Mouse (Mus musculus): ENCODE results near the gene Htr2a. TPM values are rescaled to one million over a fixed set of nuclear protein-coding genes. Genes with fewer than 3 reads are reported as not detected.
A peak's percentile ranks its signal among the peaks of the same experiment; 100 is the strongest.

Gene Htr2a
- polyA plus RNA-seq (2012; rRNA removed) = 0.31 TPM in 2 replicates

- 1% methylated on average over 20 of the region's 20 CpGs for WGBS
- TF ChIP-seq CTCF (IDR thresholded peaks at IDR 0.05; ENCODE audit: insufficient read depth, low read length) = no peak
- TF ChIP-seq POLR2A (IDR thresholded peaks at IDR 0.05; ENCODE audit: borderline replicate concordance, extremely low read depth, low read depth, low read length) = no peak
- DNase-seq = no peak
- peaks cover 2% of the 10 kb centered on the region; the same call in 1 of the 2 replicates for H3K4me1 ChIP-seq (ENCODE audit: control insufficient read depth, insufficient read depth, low read length)
- peak within 1 kb of the TSS; percentile 42 for H3K4me3 ChIP-seq (replicated peaks; ENCODE audit: extremely low read depth, low read depth, low read length)
Observed at GRCm38 (mm10) chr14:74640819-74641381, at the start of gene Htr2a. TSS of gene Htr2a (plus strand) at chr14:74640840.

- no peak for TF ChIP-seq CTCF (IDR thresholded peaks at IDR 0.05; ENCODE audit: insufficient read depth, low read length)
- 73% methylated on average over 5 of the region's 5 CpGs for WGBS
- H3K4me1 ChIP-seq (ENCODE audit: control insufficient read depth, insufficient read depth, low read length) = no peaks in the 10 kb centered on the region
- H3K4me3 ChIP-seq (replicated peaks; ENCODE audit: extremely low read depth, low read depth, low read length) = no peak overlapping the region
- DNase-seq = no peak
Observed at GRCm38 (mm10) chr14:74601333-74602087, 39.1 kb upstream of the Htr2a start.

GRCm38 (mm10) chr14:74602543-74602942 is 38.1 kb upstream of the Htr2a start:
- peak; percentile 30 for DNase-seq
- TF ChIP-seq CTCF (IDR thresholded peaks at IDR 0.05; ENCODE audit: insufficient read depth, low read length) (peak; percentile 75), POLR2A (IDR thresholded peaks at IDR 0.05; ENCODE audit: borderline replicate concordance, extremely low read depth, low read depth, low read length) (no peak)
- WGBS = 30% methylated on average over 7 of the region's 7 CpGs
- Histone ChIP-seq H3K4me3 (replicated peaks; ENCODE audit: extremely low read depth, low read depth, low read length) (no peak overlapping the region), H3K4me1 (ENCODE audit: control insufficient read depth, insufficient read depth, low read length) (no peaks in the 10 kb centered on the region)

GRCm38 (mm10) chr14:74603131-74603766 is 37.4 kb upstream of the Htr2a start:
- no peak for TF ChIP-seq CTCF (IDR thresholded peaks at IDR 0.05; ENCODE audit: insufficient read depth, low read length)
- DNase-seq = no peak
- no peaks in the 10 kb centered on the region for H3K4me1 ChIP-seq (ENCODE audit: control insufficient read depth, insufficient read depth, low read length)
- no peak overlapping the region for H3K4me3 ChIP-seq (replicated peaks; ENCODE audit: extremely low read depth, low read depth, low read length)
- 72% methylated on average over 7 of the region's 7 CpGs for WGBS

GRCm38 (mm10) chr14:74611326-74611725 is 29.3 kb upstream of the Htr2a start:
- TF ChIP-seq POLR2A (IDR thresholded peaks at IDR 0.05; ENCODE audit: borderline replicate concordance, extremely low read depth, low read depth, low read length) = no peak
- TF ChIP-seq CTCF (IDR thresholded peaks at IDR 0.05; ENCODE audit: insufficient read depth, low read length) = no peak
- no peak overlapping the region for H3K4me3 ChIP-seq (replicated peaks; ENCODE audit: extremely low read depth, low read depth, low read length)
- WGBS = 39% methylated on average over 8 of the region's 8 CpGs
- H3K4me1 ChIP-seq (ENCODE audit: control insufficient read depth, insufficient read depth, low read length) = no peaks in the 10 kb centered on the region
- DNase-seq = no peak

- DNase-seq = no peak
- H3K4me1 ChIP-seq (ENCODE audit: control insufficient read depth, insufficient read depth, low read length) = no peaks in the 10 kb centered on the region
- WGBS = 58% methylated on average over 4 of the region's 4 CpGs
- no peak overlapping the region for H3K4me3 ChIP-seq (replicated peaks; ENCODE audit: extremely low read depth, low read depth, low read length)
- no peak for TF ChIP-seq POLR2A (IDR thresholded peaks at IDR 0.05; ENCODE audit: borderline replicate concordance, extremely low read depth, low read depth, low read length)
- TF ChIP-seq CTCF (IDR thresholded peaks at IDR 0.05; ENCODE audit: insufficient read depth, low read length) = peak; percentile 40; the same call in 1 of the 2 replicates
Observed at GRCm38 (mm10) chr14:74618858-74619257, 21.8 kb upstream of the Htr2a start.

GRCm38 (mm10) chr14:74638071-74638470 is 2.6 kb upstream of the Htr2a start:
- WGBS = 73% methylated on average over 4 of the region's 4 CpGs
- TF ChIP-seq POLR2A (IDR thresholded peaks at IDR 0.05; ENCODE audit: borderline replicate concordance, extremely low read depth, low read depth, low read length) (no peak), CTCF (IDR thresholded peaks at IDR 0.05; ENCODE audit: insufficient read depth, low read length) (peak; percentile 10; the same call in 1 of the 2 replicates)
- Histone ChIP-seq H3K4me3 (replicated peaks; ENCODE audit: extremely low read depth, low read depth, low read length) (no peak overlapping the region), H3K4me1 (ENCODE audit: control insufficient read depth, insufficient read depth, low read length) (peaks cover 2% of the 10 kb centered on the region; the same call in 1 of the 2 replicates)
- DNase-seq = no peak

- TF ChIP-seq POLR2A (IDR thresholded peaks at IDR 0.05; ENCODE audit: borderline replicate concordance, extremely low read depth, low read depth, low read length) (no peak), CTCF (IDR thresholded peaks at IDR 0.05; ENCODE audit: insufficient read depth, low read length) (no peak)
- no peak for DNase-seq
- peaks cover 2% of the 10 kb centered on the region; the same call in 1 of the 2 replicates for H3K4me1 ChIP-seq (ENCODE audit: control insufficient read depth, insufficient read depth, low read length)
- 12% methylated on average over 17 of the region's 17 CpGs for WGBS
- peak overlapping the region; percentile 36 for H3K4me3 ChIP-seq (replicated peaks; ENCODE audit: extremely low read depth, low read depth, low read length)
Observed at GRCm38 (mm10) chr14:74641668-74642230, 1.1 kb downstream of the Htr2a start.

- peak; percentile 81 for DNase-seq
- WGBS = under 1% methylated on average over 4 of the region's 4 CpGs
- peaks cover 2% of the 10 kb centered on the region; the same call in 1 of the 2 replicates for H3K4me1 ChIP-seq (ENCODE audit: control insufficient read depth, insufficient read depth, low read length)
- no peak for TF ChIP-seq POLR2A (IDR thresholded peaks at IDR 0.05; ENCODE audit: borderline replicate concordance, extremely low read depth, low read depth, low read length)
- TF ChIP-seq CTCF (IDR thresholded peaks at IDR 0.05; ENCODE audit: insufficient read depth, low read length) = peak; percentile 92
- peak overlapping the region; percentile 55 for H3K4me3 ChIP-seq (replicated peaks; ENCODE audit: extremely low read depth, low read depth, low read length)
Observed at GRCm38 (mm10) chr14:74643296-74643695, 2.7 kb downstream of the Htr2a start.

All from lung, adult 2 months (tissue).